Comparison of ENCODE assay signal across 5 mouse cellular contexts in genomic region chr1:66931611-66932010, GRCm38 (mm10). TPM values are rescaled to one million over a fixed set of nuclear protein-coding genes. Genes with fewer than 3 reads are reported as not detected.
"Had no signal": no experiment of that assay in that cellular context is flagged by ENCODE, and none has a peak within 500 bp of the region (broad histone marks: within the 10 kb centered on the region; RNA-seq: fewer than 3 reads in every experiment).

No protein-coding gene starts in this region.

RNA-seq across cellular contexts. Expression of gene Myl1, which starts 13.6 kb away (rescaled TPM):
- total RNA-seq: megakaryocyte progenitor cell, adult 5-6 weeks; monocyte, adult 5-6 weeks had no signal
- polyA plus RNA-seq: macrophage; midbrain, embryonic 13.5 days; small intestine, adult 2 months had no signal
